Mouse (Mus musculus) thymus, postnatal 14 days (tissue): ENCODE measurements around the gene Slc22a3.

ENCODE experiments used
- DNase-seq: peaks from one replicate; pipeline ENCODE4 v3.0.0; 2021

The Slc22a3 gene

GRCm38 (mm10) chr17:12507654-12508204, at the start of gene Slc22a3:
Slc22a3 (minus strand) TSS chr17:12507704.
- no peak for DNase-seq

- DNase-seq: peak; percentile 79
Measured at GRCm38 (mm10) chr17:12534353-12535145, 27.0 kb upstream of the Slc22a3 start.

GRCm38 (mm10) chr17:12532115-12532514, 24.6 kb upstream of the Slc22a3 start:
- DNase-seq: peak; percentile 74

GRCm38 (mm10) chr17:12530081-12530480, 22.6 kb upstream of the Slc22a3 start:
- DNase-seq: no peak

GRCm38 (mm10) chr17:12529384-12529985, 22.0 kb upstream of the Slc22a3 start:
- DNase-seq: no peak

- DNase-seq: no peak
Measured at GRCm38 (mm10) chr17:12519089-12519488, 11.6 kb upstream of the Slc22a3 start.

GRCm38 (mm10) chr17:12518194-12518593, 10.7 kb upstream of the Slc22a3 start:
- no peak for DNase-seq

- no peak for DNase-seq
Measured at GRCm38 (mm10) chr17:12513997-12514396, 6.5 kb upstream of the Slc22a3 start.

- DNase-seq: no peak
Measured at GRCm38 (mm10) chr17:12513107-12513923, 5.8 kb upstream of the Slc22a3 start.

- no peak for DNase-seq
Measured at GRCm38 (mm10) chr17:12511193-12511592, 3.7 kb upstream of the Slc22a3 start.

GRCm38 (mm10) chr17:12508376-12508775, 872 bp upstream of the Slc22a3 start:
- no peak for DNase-seq

GRCm38 (mm10) chr17:12506903-12507563, 471 bp downstream of the Slc22a3 start:
- DNase-seq: peak; percentile 31

GRCm38 (mm10) chr17:12505708-12506107, 1.8 kb downstream of the Slc22a3 start:
- DNase-seq: no peak

GRCm38 (mm10) chr17:12499426-12499825, 8.1 kb downstream of the Slc22a3 start:
- no peak for DNase-seq

GRCm38 (mm10) chr17:12495558-12495957, 11.9 kb downstream of the Slc22a3 start:
- peak; percentile 45 for DNase-seq

- DNase-seq: no peak
Measured at GRCm38 (mm10) chr17:12491591-12491990, 15.9 kb downstream of the Slc22a3 start.

- no peak for DNase-seq
Measured at GRCm38 (mm10) chr17:12489888-12490287, 17.6 kb downstream of the Slc22a3 start.

GRCm38 (mm10) chr17:12485657-12486056, 21.8 kb downstream of the Slc22a3 start:
- no peak for DNase-seq

- DNase-seq: no peak
Measured at GRCm38 (mm10) chr17:12479416-12479815, 28.1 kb downstream of the Slc22a3 start.

- no peak for DNase-seq
Measured at GRCm38 (mm10) chr17:12474509-12475083, 32.9 kb downstream of the Slc22a3 start.

- no peak for DNase-seq
Measured at GRCm38 (mm10) chr17:12472547-12472946, 35.0 kb downstream of the Slc22a3 start.

GRCm38 (mm10) chr17:12468745-12469144, 38.8 kb downstream of the Slc22a3 start:
- no peak for DNase-seq
